Mouse (Mus musculus): ENCODE results near the gene Amh.

DNA sequence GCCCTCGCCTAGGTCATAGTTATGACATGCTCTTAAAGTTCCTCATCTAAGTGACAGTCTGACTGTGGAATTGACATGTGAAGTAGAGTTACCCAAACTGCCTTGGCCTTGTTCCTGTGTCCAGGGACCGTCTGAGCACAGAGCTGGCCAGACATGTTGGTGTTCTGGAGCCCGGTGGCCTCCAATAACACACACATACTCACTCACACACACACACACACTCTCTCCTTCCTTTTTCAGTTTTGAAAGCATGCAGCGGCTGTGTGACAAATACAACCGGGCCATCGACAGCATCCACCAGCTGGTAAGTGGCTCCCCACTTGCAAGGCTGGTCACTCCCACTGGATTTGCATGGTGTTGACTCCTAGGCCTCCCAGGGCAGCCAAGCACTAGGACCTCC lies 36.7 kb upstream of the Amh start:
- TF ChIP-seq CTCF (conservative IDR thresholded peaks at IDR 0.05; ENCODE audit: insufficient read depth, insufficient read length, low read depth, low read length): no peak
- no peak for TF ChIP-seq POLR2A (IDR thresholded peaks at IDR 0.05; ENCODE audit: low read depth, low read length)

Measured in kidney, adult 2 months (tissue).